Mouse (Mus musculus) MEL (cell line): Measurements from ENCODE around the gene Foxl2. TPM values are rescaled to one million over a fixed set of nuclear protein-coding genes. Genes with fewer than 3 reads are reported as not detected.

Source experiments
- DNase-seq: peaks from one replicate; pipeline ENCODE4 v3.0.0; 2011; ENCODE audit warnings: low read depth, low spot score
- H3K27ac ChIP-seq: 2 replicates; pipeline ENCODE4 v1.5.1; 2012; ENCODE audit warnings: low read depth, mild to moderate bottlenecking, control low read depth, low read length, moderate library complexity; ENCODE audit not compliant: control insufficient read depth
- H3K27me3 ChIP-seq, 2 experiments: fragments of 150-350 bp in 1 of 2; sonication (generic) in 1 of 2; 2 replicates each; pipeline ENCODE4 v1.6.1; 2012; ENCODE audit warnings: low read length in 2 of 2, mild to moderate bottlenecking in 2 of 2, improper control_type of control experiment in 1 of 2, moderate library complexity in 1 of 2; ENCODE audit not compliant: insufficient read depth in 2 of 2, control insufficient read depth in 1 of 2
- H3K36me3 ChIP-seq, 2 experiments: 2 replicates each; pipeline ENCODE4 v1.6.1; 2012 to 2014; ENCODE audit warnings: low read length in 2 of 2, improper control_type of control experiment in 1 of 2, inconsistent platforms in 1 of 2, mild to moderate bottlenecking in 1 of 2; ENCODE audit not compliant: insufficient read depth in 2 of 2, control insufficient read depth in 1 of 2
- H3K4me1 ChIP-seq, 2 experiments: fragments of 150-350 bp in 1 of 2; sonication (generic) in 1 of 2; 2 replicates each; pipeline ENCODE4 v1.6.1; 2012; ENCODE audit warnings: low read length in 2 of 2, improper control_type of control experiment in 1 of 2, mild to moderate bottlenecking in 1 of 2; ENCODE audit not compliant: insufficient read depth in 2 of 2, control insufficient read depth in 1 of 2
- H3K4me3 ChIP-seq, 2 experiments: fragments of 150-350 bp in 1 of 2; sonication (generic) in 1 of 2; 2 replicates each; pipeline ENCODE4 v1.5.1; 2012; ENCODE audit warnings: low read depth in 2 of 2, low read length in 2 of 2, mild to moderate bottlenecking in 2 of 2, moderate library complexity in 2 of 2, control low read depth in 1 of 2, improper control_type of control experiment in 1 of 2; ENCODE audit not compliant: control insufficient read depth in 1 of 2, insufficient read depth in 1 of 2
- H3K79me2 ChIP-seq: 2 replicates; pipeline ENCODE4 v1.6.1; 2012; ENCODE audit warnings: mild to moderate bottlenecking, low read length, moderate library complexity; ENCODE audit not compliant: control insufficient read depth, poor library complexity, insufficient read depth
- H3K9ac ChIP-seq: 2 replicates; pipeline ENCODE4 v1.6.1; 2012; ENCODE audit warnings: low read depth, mild to moderate bottlenecking, control low read depth, low read length, moderate library complexity; ENCODE audit not compliant: control insufficient read depth, poor library complexity, severe bottlenecking
- H3K9me3 ChIP-seq: fragments of 150-350 bp; sonication (generic); replicated peaks from 2 replicates; pipeline ENCODE4 v1.6.1; 2012; ENCODE audit warnings: mild to moderate bottlenecking, low read length, improper control_type of control experiment, moderate library complexity; ENCODE audit not compliant: insufficient read depth
- CHD1 ChIP-seq: IDR thresholded peaks from 2 replicates; pipeline ENCODE4 v1.6.1; 2012; ENCODE audit warnings: low read depth, mild to moderate bottlenecking, inconsistent platforms, low read length, improper control_type of control experiment
- CTCF ChIP-seq, 3 experiments: IDR thresholded peaks in 2 of 3; conservative IDR thresholded peaks in 1 of 3; 2 replicates each; pipeline ENCODE4 v1.5.1; 2011 to 2012; ENCODE audit warnings: low read length in 3 of 3, low read depth in 2 of 3, mild to moderate bottlenecking in 2 of 3, improper control_type of control experiment in 1 of 3, inconsistent platforms in 1 of 3, mixed read lengths in 1 of 3, moderate library complexity in 1 of 3; ENCODE audit not compliant: control insufficient read depth in 1 of 3, insufficient read depth in 1 of 3, poor library complexity in 1 of 3, severe bottlenecking in 1 of 3
- EP300 ChIP-seq, 2 experiments: IDR thresholded peaks; 2 replicates each; pipeline ENCODE4 v1.6.1; 2011; ENCODE audit warnings: improper control_type of control experiment in 2 of 2, low read length in 2 of 2, low read depth in 1 of 2, mild to moderate bottlenecking in 1 of 2
- ETS1 ChIP-seq: IDR thresholded peaks from 2 replicates; pipeline ENCODE4 v1.6.1; 2012; ENCODE audit warnings: low read depth, mild to moderate bottlenecking, inconsistent platforms, low read length, improper control_type of control experiment, moderate library complexity
- KAT2A ChIP-seq: conservative IDR thresholded peaks from 2 replicates; pipeline ENCODE4 v1.6.1; 2012; ENCODE audit warnings: low read depth, low read length, improper control_type of control experiment, inconsistent platforms
- MEF2A ChIP-seq: IDR thresholded peaks from 2 replicates; pipeline ENCODE4 v1.6.1; 2014; ENCODE audit warnings: low read depth, mild to moderate bottlenecking, inconsistent platforms, low read length, improper control_type of control experiment; ENCODE audit not compliant: poor library complexity, insufficient replicate concordance, severe bottlenecking; ENCODE audit errors: extremely low read depth
- RAD21 ChIP-seq: IDR thresholded peaks from 2 replicates; pipeline ENCODE4 v1.6.1; 2011; ENCODE audit warnings: mild to moderate bottlenecking, low read depth, low read length, improper control_type of control experiment
- SMC3 ChIP-seq: IDR thresholded peaks from 2 replicates; pipeline ENCODE4 v1.6.1; 2011; ENCODE audit warnings: low read depth, low read length, improper control_type of control experiment
- TAL1 ChIP-seq: IDR thresholded peaks from 2 replicates; pipeline ENCODE4 v1.6.1; 2012; ENCODE audit warnings: mild to moderate bottlenecking, inconsistent platforms, low read length, moderate library complexity, mixed read lengths
- TBP ChIP-seq: IDR thresholded peaks from 2 replicates; pipeline ENCODE4 v1.8.0; 2011; ENCODE audit warnings: low read depth, low read length, improper control_type of control experiment
- TCF12 ChIP-seq: IDR thresholded peaks from 2 replicates; pipeline ENCODE4 v1.6.1; 2014; ENCODE audit warnings: low read depth, mild to moderate bottlenecking, inconsistent platforms, low read length, improper control_type of control experiment, moderate library complexity
- ZC3H11A ChIP-seq: IDR thresholded peaks from 2 replicates; pipeline ENCODE4 v1.6.1; 2012; ENCODE audit warnings: low read depth, mild to moderate bottlenecking, inconsistent platforms, low read length, improper control_type of control experiment
- ZMIZ1 ChIP-seq: IDR thresholded peaks from 2 replicates; pipeline ENCODE4 v1.6.1; 2012; ENCODE audit warnings: low read depth, mild to moderate bottlenecking, inconsistent platforms, low read length, improper control_type of control experiment, moderate library complexity
- ZNF384 ChIP-seq: IDR thresholded peaks from 2 replicates; pipeline ENCODE4 v1.6.1; 2012; ENCODE audit warnings: low read depth, mild to moderate bottlenecking, inconsistent platforms, low read length, improper control_type of control experiment
- polyA plus RNA-seq, 2 experiments: library from polyadenylated mRNA; stranded (reverse) in 1 of 2; unstranded in 1 of 2; fragments of >175 nt in 1 of 2; fragments of >200 nt in 1 of 2; gene quantifications; 2 replicates each; pipeline versions ENCODE4 v1.2.1 to v1.2.4; 2012; ENCODE audit warnings: low replicate concordance in 2 of 2, low read depth in 1 of 2; ENCODE audit not compliant: insufficient read length in 2 of 2, insufficient read depth in 1 of 2, missing spikeins in 1 of 2
- total RNA-seq: library from RNA; depleted of rRNA; stranded (reverse); fragments of 300-350 nt; gene quantifications from 2 replicates; pipeline ENCODE4 v1.2.3, GENCODE M21; 2012; rRNA removed

The Foxl2 gene
- total and polyA plus RNA-seq, 3 experiments = not detected

DNA sequence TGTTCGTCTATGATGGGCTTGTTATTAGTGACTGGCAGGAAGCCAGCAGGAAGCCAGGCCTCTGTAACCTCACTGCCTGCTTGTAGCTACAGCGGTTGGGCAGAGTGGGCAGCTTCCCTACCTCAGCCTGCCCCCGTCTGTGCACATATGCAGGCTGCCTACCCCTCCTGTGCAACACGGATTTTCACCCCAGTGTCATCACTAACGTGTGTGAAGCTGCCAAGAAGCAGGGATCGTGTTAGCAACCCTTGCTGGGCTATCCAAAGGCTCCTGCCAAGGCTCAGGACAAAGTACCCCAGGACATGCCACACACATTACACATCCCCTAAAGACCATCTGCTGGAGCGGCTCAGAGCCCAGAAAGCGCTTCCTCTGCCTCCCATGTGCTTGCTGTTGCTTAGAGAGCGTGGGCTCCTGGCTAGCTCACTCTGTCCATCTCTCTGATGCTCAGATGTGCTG is 44.8 kb downstream of the Foxl2 start:
- peaks cover 0 to 8% of the 10 kb centered on the region in 2 experiments; a peak in 2 of 4 replicates for H3K4me1 ChIP-seq
- no peaks in the 10 kb centered on the region for H3K79me2 ChIP-seq
- no peaks in the 10 kb centered on the region for H3K27me3 ChIP-seq
- no peak overlapping the region for H3K4me3 ChIP-seq
- H3K9ac ChIP-seq = no peak overlapping the region
- peaks cover 1 to 6% of the 10 kb centered on the region in 2 experiments for H3K36me3 ChIP-seq
- no peak overlapping the region for H3K27ac ChIP-seq
- H3K9me3 ChIP-seq = no peaks in the 10 kb centered on the region
- 0 out of 2 replicates have a peak, but pooled peaks have one; percentile 41 for TF ChIP-seq TBP
- TF ChIP-seq ZC3H11A = no peak
- no peak for TF ChIP-seq CHD1
- no peak; the same call in 1 of the 2 replicates for TF ChIP-seq ETS1
- no peak for TF ChIP-seq MEF2A
- TF ChIP-seq ZMIZ1 = no peak
- no peak for TF ChIP-seq KAT2A
- TF ChIP-seq SMC3 = no peak
- TF ChIP-seq EP300 (IDR thresholded peaks at IDR 0.05; ENCODE audit: low read depth in 1 of 2, low read length in 2 of 2) = peak in 1 of 2 experiments; percentile 47; a peak in 2 of 4 replicates
- TF ChIP-seq RAD21 = no peak
- peak; percentile 77 for DNase-seq

DNA sequence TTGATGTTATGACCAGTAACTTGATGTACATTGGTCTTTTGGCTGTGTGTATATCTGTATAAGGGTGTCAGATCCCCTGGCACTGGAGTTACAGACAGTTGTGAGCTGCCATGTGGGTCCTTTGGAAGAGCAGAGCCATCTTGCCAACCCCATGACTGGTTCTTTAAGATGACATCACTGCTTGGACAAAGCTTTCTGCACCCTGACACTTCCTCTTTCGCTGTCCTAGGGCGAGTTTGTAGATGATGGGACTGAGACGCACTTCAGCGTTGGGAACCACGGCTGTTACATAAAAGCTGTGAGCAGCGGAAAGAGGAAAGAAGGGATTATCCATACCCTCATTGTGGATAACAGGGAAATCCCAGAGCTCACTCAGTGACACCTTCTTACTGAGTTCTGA is 46.2 kb downstream of the Foxl2 start:
- Histone ChIP-seq H3K4me1 (peaks cover 0 to 8% of the 10 kb centered on the region in 2 experiments; a peak in 2 of 4 replicates), H3K4me3 (no peak overlapping the region), H3K27me3 (no peaks in the 10 kb centered on the region), H3K36me3 (peaks cover 1 to 6% of the 10 kb centered on the region in 2 experiments), H3K9me3 (no peaks in the 10 kb centered on the region), H3K9ac (no peak overlapping the region), H3K79me2 (no peaks in the 10 kb centered on the region), H3K27ac (no peak overlapping the region)
- TF ChIP-seq SMC3 = no peak
- no peak for TF ChIP-seq CTCF (IDR thresholded peaks at IDR 0.05 in 2 of 3, conservative IDR thresholded peaks at IDR 0.05 in 1 of 3; ENCODE audit: control insufficient read depth in 1 of 3, insufficient read depth in 1 of 3, low read depth in 2 of 3, low read length in 3 of 3, poor library complexity in 1 of 3, severe bottlenecking in 1 of 3)
- TF ChIP-seq TCF12 = no peak
- TF ChIP-seq ZMIZ1 = no peak
- no peak for TF ChIP-seq ZNF384
- no peak for TF ChIP-seq TAL1
- DNase-seq = no peak

Other genes starting within 250 kb of the Foxl2 start
- gene Prr23a1, start 112.8 kb upstream of the Foxl2 start, total RNA-seq = not detected in 2 replicates
- gene Prr23a1, start 112.8 kb upstream of the Foxl2 start, polyA plus RNA-seq = not detected
- gene Prr23a2, start 98.8 kb upstream of the Foxl2 start, total RNA-seq = not detected in 2 replicates
- not detected for gene Prr23a2, start 98.8 kb upstream of the Foxl2 start, polyA plus RNA-seq
- not detected in 2 replicates for gene Prr23a3, start 90.5 kb upstream of the Foxl2 start, total RNA-seq
- gene Prr23a3, start 90.5 kb upstream of the Foxl2 start, polyA plus RNA-seq = not detected
- not detected in 2 replicates for gene 7420426K07Rik, start 52.2 kb upstream of the Foxl2 start, total RNA-seq
- gene 7420426K07Rik, start 52.2 kb upstream of the Foxl2 start, polyA plus RNA-seq = not detected
- 29.2 and 30.7 TPM in 2 replicates for gene Faim, start 31.1 kb downstream of the Foxl2 start, total RNA-seq
- gene Faim, start 31.1 kb downstream of the Foxl2 start, polyA plus RNA-seq = 10 to 100 TPM in 1 of 2 experiments, not detected in 1; 53.6 TPM
- gene Gm1123, start 80.4 kb downstream of the Foxl2 start, total RNA-seq = not detected in 2 replicates
- gene Gm1123, start 80.4 kb downstream of the Foxl2 start, polyA plus RNA-seq = not detected
- 2.2 and 2.4 TPM in 2 replicates for gene Pik3cb, start 185.3 kb downstream of the Foxl2 start, total RNA-seq
- gene Pik3cb, start 185.3 kb downstream of the Foxl2 start, polyA plus RNA-seq = 1 to 10 TPM in 1 of 2 experiments, not detected in 1; 7.6 TPM